Mouse (Mus musculus) cerebellum, adult 2 months (tissue): ENCODE results near the gene Nop9. TPM values are rescaled to one million over a fixed set of nuclear protein-coding genes. Genes with fewer than 3 reads are reported as not detected.

Source experiments
- DNase-seq, 2 experiments: peaks; one replicate each; pipeline ENCODE4 v3.0.0; 2021
- H3K27ac ChIP-seq: fragments of 200-500 bp; 2 replicates; pipeline ENCODE4 v1.5.1; 2012; ENCODE audit warnings: low read length, control low read depth, inconsistent platforms; ENCODE audit not compliant: insufficient read depth
- H3K27me3 ChIP-seq: fragments of 200-500 bp; 2 replicates; pipeline ENCODE4 v1.6.1; 2012; ENCODE audit warnings: inconsistent platforms, mild to moderate bottlenecking, low read length, moderate library complexity; ENCODE audit not compliant: control insufficient read depth, insufficient read depth
- H3K4me1 ChIP-seq: fragments of 200-500 bp; 2 replicates; pipeline ENCODE4 v1.6.1; 2011; ENCODE audit warnings: low read length; ENCODE audit not compliant: control insufficient read depth, insufficient read depth
- H3K4me3 ChIP-seq: fragments of 200-500 bp; replicated peaks from 2 replicates; pipeline ENCODE3; 2011; ENCODE audit warnings: mild to moderate bottlenecking, low read depth, low read length, control low read depth; ENCODE audit not compliant: insufficient read depth
- CTCF ChIP-seq: fragments of 200-500 bp; IDR thresholded peaks from 2 replicates; pipeline ENCODE4 v1.5.1; 2011; ENCODE audit warnings: low read depth, mild to moderate bottlenecking, control low read depth, low read length, moderate library complexity, borderline replicate concordance; ENCODE audit not compliant: insufficient read depth
- POLR2A ChIP-seq: fragments of 200-500 bp; IDR thresholded peaks from 2 replicates; pipeline ENCODE4 v1.6.1; 2011; ENCODE audit warnings: low read length, control low read depth, borderline replicate concordance; ENCODE audit not compliant: insufficient read depth
- WGBS: fragments of 180-500 bp; shearing (Covaris S2); methylation state at CpG from one replicate; pipeline ENCODE4 v1.1.7; 2018; 5-methylcytosine and 5-hydroxymethylcytosine counted together
- polyA plus RNA-seq: library from polyadenylated mRNA; depleted of rRNA; stranded (reverse); fragments of >200 nt; gene quantifications from 2 replicates; pipeline ENCODE4 v1.2.3, GENCODE M21; 2012

The Nop9 gene
- polyA plus RNA-seq, 1 experiment = 10.7 TPM

DNA sequence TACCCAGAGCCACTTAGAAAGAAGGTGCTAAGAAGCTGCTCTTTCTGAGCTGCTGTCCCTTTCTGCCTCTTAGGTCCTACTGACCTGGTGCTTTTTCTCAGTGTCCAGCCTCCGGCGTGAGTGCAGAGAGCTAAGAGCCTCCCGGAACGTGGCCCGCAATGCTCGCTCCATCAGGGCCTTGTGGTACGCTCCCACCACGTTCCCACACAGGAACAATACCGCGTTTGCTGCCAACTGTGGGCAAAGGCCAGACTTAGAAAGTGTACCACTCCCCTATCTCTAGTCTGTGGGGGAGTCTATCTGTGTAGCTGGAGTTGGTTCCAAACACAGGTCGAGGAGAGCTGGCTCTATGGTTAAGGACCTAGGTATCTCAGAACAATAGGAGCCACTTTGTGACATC lies 35.2 kb downstream of the Nop9 start:
- Histone ChIP-seq H3K4me3 (no peak overlapping the region), H3K27ac (no peak overlapping the region), H3K27me3 (no peaks in the 10 kb centered on the region; the same call in 1 of the 2 replicates), H3K4me1 (no peaks in the 10 kb centered on the region)
- WGBS = 77% methylated on average over 11 of the region's 11 CpGs
- TF ChIP-seq CTCF = no peak
- DNase-seq = peak in 1 of 2 experiments; percentile 9

DNA sequence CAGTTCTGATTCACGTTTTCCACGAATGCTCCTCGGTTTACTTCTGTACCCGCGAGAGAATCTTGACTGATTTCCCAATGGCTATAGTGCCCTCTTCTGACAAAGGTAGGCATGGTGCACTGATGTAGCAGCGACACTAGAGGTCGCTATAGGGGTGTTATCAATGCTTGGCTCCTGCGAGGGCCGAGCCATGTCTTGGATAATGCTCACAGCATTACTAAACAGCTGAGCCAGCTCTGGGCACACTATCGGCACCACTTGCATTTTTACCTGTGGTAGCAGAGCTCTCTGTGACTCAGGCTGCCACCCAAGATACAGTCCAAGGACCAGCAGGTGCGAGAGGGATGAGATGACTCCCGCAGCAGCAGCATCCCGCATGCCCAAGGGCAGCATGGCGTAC lies 35.8 kb downstream of the Nop9 start:
- Histone ChIP-seq H3K27ac (no peak overlapping the region), H3K4me1 (no peaks in the 10 kb centered on the region), H3K27me3 (no peaks in the 10 kb centered on the region; the same call in 1 of the 2 replicates), H3K4me3 (peak overlapping the region; percentile 11)
- WGBS = 13% methylated on average over 14 of the region's 14 CpGs
- DNase-seq = peak; percentile 60 to 71
- TF ChIP-seq CTCF (peak; percentile 93), POLR2A (no peak)

GRCm38 (mm10) chr14:55782361-55782960 lies 37.0 kb downstream of the Nop9 start:
- H3K27me3 ChIP-seq = no peaks in the 10 kb centered on the region; the same call in 1 of the 2 replicates

GRCm38 (mm10) chr14:55783171-55783957 lies 37.9 kb downstream of the Nop9 start:
- peak in 1 of 2 experiments; percentile 0 for DNase-seq
- 1% methylated on average over 31 of the region's 31 CpGs for WGBS
- no peaks in the 10 kb centered on the region; the same call in 1 of the 2 replicates for H3K27me3 ChIP-seq
- H3K4me3 ChIP-seq = no peak overlapping the region
- TF ChIP-seq POLR2A (no peak), CTCF (no peak)
- H3K27ac ChIP-seq = no peak overlapping the region
- no peaks in the 10 kb centered on the region for H3K4me1 ChIP-seq

More at GRCm38 (mm10) chr14:55782361-55782960, 37.0 kb downstream of the Nop9 start:
- no peak overlapping the region for H3K27ac ChIP-seq
- no peak overlapping the region for H3K4me3 ChIP-seq
- WGBS = 62% methylated on average over 9 of the region's 9 CpGs
- peak; percentile 0 to 4 for DNase-seq
- no peaks in the 10 kb centered on the region for H3K4me1 ChIP-seq
- no peak for TF ChIP-seq POLR2A
- TF ChIP-seq CTCF = no peak

DNA sequence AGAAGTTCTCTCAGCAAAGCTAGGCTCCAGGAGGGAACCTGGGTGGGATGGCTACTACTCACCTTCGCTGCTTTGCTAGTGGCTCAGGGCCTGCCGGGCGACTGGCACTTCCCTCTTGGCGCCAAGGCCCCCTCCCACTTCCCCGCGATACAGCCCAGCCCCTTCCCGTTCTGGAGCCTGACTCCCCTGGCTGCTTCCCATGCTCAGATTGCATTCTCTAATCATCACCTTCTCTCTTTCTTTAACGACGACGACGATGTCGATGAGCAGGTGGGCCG lies 38.4 kb downstream of the Nop9 start, which contains the start of gene Adcy4:
TSS of gene Adcy4 (minus strand) at position 138 of the 278 bp plus-strand sequence.
- 8% methylated on average over 13 of the region's 13 CpGs for WGBS

DNA sequence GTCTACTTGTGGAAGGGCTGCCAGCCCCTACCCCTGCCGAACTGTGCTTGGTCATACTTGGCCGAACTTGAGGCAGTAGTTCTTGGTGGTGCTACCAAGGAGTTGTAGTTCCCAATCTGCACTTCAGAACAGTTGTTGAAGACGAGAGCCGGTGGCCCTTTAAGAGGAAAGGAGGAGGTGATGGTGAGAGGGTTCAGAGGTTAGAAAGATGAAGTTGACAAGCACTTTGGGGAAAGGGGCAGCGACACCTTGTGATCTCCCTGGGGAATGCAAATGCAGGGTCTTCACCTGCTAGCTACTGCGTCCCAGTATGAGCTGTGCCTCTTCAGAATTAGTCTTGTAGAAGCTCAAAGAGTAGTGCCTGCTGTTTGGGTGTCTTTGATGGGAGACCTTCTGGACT lies 39.7 kb downstream of the Nop9 start:
- Histone ChIP-seq H3K27ac (no peak overlapping the region), H3K27me3 (no peaks in the 10 kb centered on the region; the same call in 1 of the 2 replicates), H3K4me1 (no peaks in the 10 kb centered on the region), H3K4me3 (no peak overlapping the region)
- DNase-seq = peak in 1 of 2 experiments; percentile 0
- WGBS = 24% methylated on average over 6 of the region's 6 CpGs
- TF ChIP-seq POLR2A (no peak), CTCF (no peak)

More for the DNA sequence above, 38.4 kb downstream of the Nop9 start, which contains the start of gene Adcy4:
- no peaks in the 10 kb centered on the region for H3K4me1 ChIP-seq
- no peak within 1 kb of the TSS for H3K27ac ChIP-seq
- TF ChIP-seq CTCF (no peak), POLR2A (no peak)
- no peaks in the 10 kb centered on the region; the same call in 1 of the 2 replicates for H3K27me3 ChIP-seq
- H3K4me3 ChIP-seq = no peak within 1 kb of the TSS
- DNase-seq = peak in 1 of 2 experiments; percentile 0

DNA sequence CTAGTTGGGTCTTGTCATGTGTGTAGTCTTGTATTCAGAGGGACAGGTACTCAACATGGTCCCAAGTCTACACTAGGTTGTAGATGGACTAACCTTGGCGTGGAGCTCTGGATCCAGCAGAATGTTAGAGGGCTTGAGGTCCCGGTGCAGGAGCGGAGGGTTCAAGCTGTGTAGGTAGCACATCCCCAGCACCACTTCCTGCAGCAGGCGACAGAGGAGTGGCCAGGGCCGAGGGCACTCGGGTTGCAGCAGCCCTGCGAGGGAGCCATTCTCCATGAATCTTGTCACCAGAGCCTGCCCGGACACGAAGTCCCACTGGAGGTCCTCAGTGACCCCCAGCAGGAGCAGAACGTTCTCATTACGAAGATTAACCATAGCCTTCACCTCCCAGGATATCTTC lies 42.2 kb downstream of the Nop9 start:
- H3K27ac ChIP-seq = no peak overlapping the region
- H3K27me3 ChIP-seq = no peaks in the 10 kb centered on the region; the same call in 1 of the 2 replicates
- WGBS = 42% methylated on average over 11 of the region's 11 CpGs
- H3K4me1 ChIP-seq = no peaks in the 10 kb centered on the region
- TF ChIP-seq POLR2A (no peak), CTCF (no peak)
- H3K4me3 ChIP-seq = no peak overlapping the region
- DNase-seq = no peak
